Mouse (Mus musculus): ENCODE results near the gene Saxo1.

The Saxo1 gene

GRCm38 (mm10) chr4:86527162-86528136 lies 30.7 kb downstream of the Saxo1 start:
- in situ Hi-C loops (cut with MboI, MseI), result no loop called here

- in situ Hi-C loops (cut with MboI, MseI), result no loop called here
Observed at GRCm38 (mm10) chr4:86524483-86524882, 33.6 kb downstream of the Saxo1 start.

GRCm38 (mm10) chr4:86523771-86524170 lies 34.4 kb downstream of the Saxo1 start:
- in situ Hi-C loops (cut with MboI, MseI), result no loop called here

GRCm38 (mm10) chr4:86520695-86521094 lies 37.4 kb downstream of the Saxo1 start:
- in situ Hi-C loops (cut with MboI, MseI), result no loop called here

GRCm38 (mm10) chr4:86519953-86520352 lies 38.2 kb downstream of the Saxo1 start:
- in situ Hi-C loops (cut with MboI, MseI), result no loop called here

- in situ Hi-C loops (cut with MboI, MseI), result no loop called here
Observed at GRCm38 (mm10) chr4:86504656-86505055, 53.5 kb downstream of the Saxo1 start.

GRCm38 (mm10) chr4:86499561-86499960 lies 58.6 kb downstream of the Saxo1 start:
- in situ Hi-C loops (cut with MboI, MseI), result no loop called here

- in situ Hi-C loops (cut with MboI, MseI), result no loop called here
Observed at GRCm38 (mm10) chr4:86498754-86499153, 59.4 kb downstream of the Saxo1 start.

- in situ Hi-C loops (cut with MboI, MseI), result no loop called here
Observed at GRCm38 (mm10) chr4:86489128-86489527, 69.0 kb downstream of the Saxo1 start.

GRCm38 (mm10) chr4:86486901-86487300 lies 71.2 kb downstream of the Saxo1 start:
- in situ Hi-C loops (cut with MboI, MseI), result no loop called here

GRCm38 (mm10) chr4:86486491-86486890 lies 71.6 kb downstream of the Saxo1 start:
- in situ Hi-C loops (cut with MboI, MseI), result no loop called here

- in situ Hi-C loops (cut with MboI, MseI), result no loop called here
Observed at GRCm38 (mm10) chr4:86485052-86485451, 73.1 kb downstream of the Saxo1 start.

GRCm38 (mm10) chr4:86483686-86484085 lies 74.4 kb downstream of the Saxo1 start:
- in situ Hi-C loops (cut with MboI, MseI), result no loop called here

- in situ Hi-C loops (cut with MboI, MseI), result no loop called here
Observed at GRCm38 (mm10) chr4:86483013-86483615, 75.0 kb downstream of the Saxo1 start.

GRCm38 (mm10) chr4:86480891-86481290 lies 77.2 kb downstream of the Saxo1 start:
- in situ Hi-C loops (cut with MboI, MseI), result no loop called here

GRCm38 (mm10) chr4:86464808-86465207 lies 93.3 kb downstream of the Saxo1 start:
- in situ Hi-C loops (cut with MboI, MseI), result no loop called here

- in situ Hi-C loops (cut with MboI, MseI), result no loop called here
Observed at GRCm38 (mm10) chr4:86450468-86450867, 107.7 kb downstream of the Saxo1 start.

GRCm38 (mm10) chr4:86436336-86436735 lies 121.8 kb downstream of the Saxo1 start:
- in situ Hi-C loops (cut with MboI, MseI), result no loop called here

GRCm38 (mm10) chr4:86435631-86436030 lies 122.5 kb downstream of the Saxo1 start:
- in situ Hi-C loops (cut with MboI, MseI), result no loop called here

GRCm38 (mm10) chr4:86428091-86428745 lies 129.9 kb downstream of the Saxo1 start:
- in situ Hi-C loops (cut with MboI, MseI), result no loop called here

GRCm38 (mm10) chr4:86427312-86427711 lies 130.8 kb downstream of the Saxo1 start:
- in situ Hi-C loops (cut with MboI, MseI), result no loop called here

- in situ Hi-C loops (cut with MboI, MseI), result no loop called here
Observed at GRCm38 (mm10) chr4:86426549-86426948, 131.6 kb downstream of the Saxo1 start.
